Comparison of ENCODE assay signal across 18 mouse cellular contexts in genomic region chr1:176798673-176799072, GRCm38 (mm10).
"Had no signal": no experiment of that assay in that cellular context is flagged by ENCODE, and none has a peak within 500 bp of the region (broad histone marks: within the 10 kb centered on the region; RNA-seq: fewer than 3 reads in every experiment).

No protein-coding gene starts in this region.

- H3K36me3 ChIP-seq: lung, embryonic 15.5 days had no signal

- H3K4me3 ChIP-seq: lung, embryonic 15.5 days; midbrain, embryonic 10.5 days; midbrain, embryonic 12.5 days; neural tube, embryonic 12.5 days had no signal

- H3K27me3 ChIP-seq: lung, embryonic 15.5 days; midbrain, embryonic 12.5 days; neural tube, embryonic 12.5 days had no signal

- DNase-seq: liver, postnatal 0 days; lung, adult 2 months; lung, postnatal 14 days; lung, postnatal 36 days; midbrain, embryonic 14.5 days; retina, postnatal 1 day; right cerebral cortex, adult 18-20 months; right cerebral cortex, postnatal 25 days; right cerebral cortex, postnatal 4 days; spleen, adult 18-20 months; thymus, adult 18-20 months; thymus, postnatal 14 days; thymus, postnatal 36 days had no signal

- H3K9ac ChIP-seq: liver, postnatal 0 days; lung, embryonic 15.5 days; midbrain, embryonic 12.5 days; neural tube, embryonic 12.5 days had no signal

- H3K4me2 ChIP-seq: lung, embryonic 15.5 days; midbrain, embryonic 12.5 days; neural tube, embryonic 12.5 days had no signal

- H3K9me3 ChIP-seq: lung, embryonic 15.5 days; midbrain, embryonic 10.5 days; midbrain, embryonic 12.5 days; neural tube, embryonic 12.5 days had no signal

- H3K27ac ChIP-seq: lung, embryonic 15.5 days; midbrain, embryonic 10.5 days; midbrain, embryonic 12.5 days; neural tube, embryonic 12.5 days had no signal

- ATAC-seq: liver, postnatal 0 days; lung, postnatal 0 days had no signal
